Mouse (Mus musculus) intestine, embryonic 14.5 days (tissue): ENCODE data around the gene Kcnk3. TPM values are rescaled to one million over a fixed set of nuclear protein-coding genes. Genes with fewer than 3 reads are reported as not detected.

Experiments
- ATAC-seq: fragments of 200-750 bp; cut with Nextera tagmentation; replicated peaks from 2 replicates; pipeline ENCODE4 v1.8.0; 2017; ENCODE audit warnings: low read depth, moderate number of reproducible peaks, moderate TSS enrichment, moderate library complexity; ENCODE audit not compliant: low FRiP score, low TSS enrichment
- DNase-seq: peaks from one replicate; pipeline ENCODE4 v3.0.0-alpha.2; 2018; ENCODE audit warnings: low spot score
- H3K27ac ChIP-seq: fragments of 300-500 bp; sonication (generic); 2 replicates; pipeline ENCODE4 v1.5.1; 2014; ENCODE audit warnings: low read depth, mild to moderate bottlenecking, control low read depth
- H3K27me3 ChIP-seq: fragments of 300-500 bp; sonication (generic); replicated peaks from 2 replicates; pipeline ENCODE4 v1.6.1; 2014; ENCODE audit warnings: low read length, control low read depth; ENCODE audit not compliant: control insufficient read depth, insufficient read depth
- H3K36me3 ChIP-seq: fragments of 300-500 bp; sonication (generic); 2 replicates; pipeline ENCODE4 v1.6.1; 2014; ENCODE audit warnings: low read length, control low read depth; ENCODE audit not compliant: control insufficient read depth, insufficient read depth
- H3K4me1 ChIP-seq: fragments of 300-500 bp; sonication (generic); replicated peaks from 2 replicates; pipeline ENCODE4 v1.6.1; 2014; ENCODE audit warnings: low read length, control low read depth, mixed read lengths; ENCODE audit not compliant: control insufficient read depth, insufficient read depth
- H3K4me2 ChIP-seq: fragments of 300-500 bp; sonication (generic); 2 replicates; pipeline ENCODE4 v1.6.1; 2014; ENCODE audit warnings: low read length
- H3K4me3 ChIP-seq: fragments of 300-500 bp; sonication (generic); 2 replicates; pipeline ENCODE4 v1.5.1; 2014; ENCODE audit warnings: low read depth, low read length, control low read depth, mixed read lengths
- H3K9ac ChIP-seq: fragments of 300-500 bp; sonication (generic); 2 replicates; pipeline ENCODE4 v1.6.1; 2014; ENCODE audit warnings: mild to moderate bottlenecking, low read length
- H3K9me3 ChIP-seq: fragments of 300-500 bp; sonication (generic); 2 replicates; pipeline ENCODE4 v1.6.1; 2016; ENCODE audit warnings: low read length, control low read depth; ENCODE audit not compliant: control insufficient read depth
- WGBS: fragments of 180-500 bp; shearing (Covaris S2); extraction: QIAGEN DNeasy Blood & Tissue Kit; methylation state at CpG from one replicate; pipeline ENCODE4 v1.1.7; 2014; 5-methylcytosine and 5-hydroxymethylcytosine counted together
- polyA plus RNA-seq: library from polyadenylated mRNA; unstranded; fragments of >200 nt; fragmentation: Nextera tagmentation; extraction: Ambion mirVana; gene quantifications from 2 replicates; pipeline ENCODE4 v1.2.1, GENCODE M21; 2014

Gene Kcnk3
- polyA plus RNA-seq, 1 experiment from 2014 or later: 39.7 TPM

DNA sequence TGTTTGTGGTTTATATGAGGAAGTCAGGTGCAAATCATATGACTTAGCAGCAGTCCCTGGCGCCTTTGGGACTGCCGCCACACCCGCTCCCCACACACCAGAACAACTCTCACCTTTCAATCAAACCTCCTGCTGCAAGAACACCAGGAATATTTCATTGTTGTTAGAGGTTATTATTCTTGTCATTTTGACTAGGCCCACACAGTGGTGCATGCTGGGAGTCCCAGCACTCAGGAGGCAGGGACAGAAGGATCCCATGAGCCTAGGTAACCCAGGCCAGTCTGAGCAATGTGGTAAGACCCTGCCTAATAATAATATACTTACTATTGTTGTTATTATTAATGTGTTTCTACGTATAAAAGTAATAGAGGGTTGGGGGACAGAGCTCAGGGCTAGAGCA lies 24.6 kb downstream of the Kcnk3 start:
- Histone ChIP-seq H3K4me1 (peaks cover 50% of the 10 kb centered on the region), H3K27ac (no peak overlapping the region), H3K27me3 (no peaks in the 10 kb centered on the region), H3K9me3 (no peaks in the 10 kb centered on the region), H3K9ac (no peak overlapping the region), H3K4me3 (no peak overlapping the region), H3K36me3 (no peaks in the 10 kb centered on the region), H3K4me2 (no peak overlapping the region)
- 74% methylated on average over 4 of the region's 4 CpGs for WGBS
- ATAC-seq (no peak), DNase-seq (no peak)

DNA sequence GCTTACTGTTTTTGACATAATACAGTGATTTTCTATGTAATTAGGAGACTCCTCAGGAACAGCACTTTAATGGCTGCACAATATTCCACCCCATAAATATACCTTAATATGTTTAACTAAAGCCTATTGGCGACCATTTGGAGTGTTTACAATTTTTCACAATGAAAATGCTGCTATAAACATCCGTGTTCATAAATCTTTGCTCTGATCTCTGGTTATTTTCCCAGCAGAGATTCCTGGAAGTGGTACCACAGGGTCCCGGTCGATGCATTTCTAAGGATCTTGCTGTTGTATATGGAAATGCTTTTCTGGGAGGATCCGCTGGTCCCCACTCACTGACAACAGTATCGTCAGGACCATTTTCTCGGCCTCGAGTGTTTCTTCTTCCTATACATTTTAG lies 25.3 kb downstream of the Kcnk3 start:
- Histone ChIP-seq H3K9me3 (no peaks in the 10 kb centered on the region), H3K4me2 (no peak overlapping the region), H3K4me1 (peaks cover 57% of the 10 kb centered on the region), H3K9ac (no peak overlapping the region), H3K27ac (peak overlapping the region; percentile 55; the same call in 1 of the 2 replicates), H3K36me3 (no peaks in the 10 kb centered on the region), H3K27me3 (no peaks in the 10 kb centered on the region), H3K4me3 (no peak overlapping the region)
- no peak for ATAC-seq
- DNase-seq: no peak
- WGBS: 37% methylated on average over 8 of the region's 8 CpGs

DNA sequence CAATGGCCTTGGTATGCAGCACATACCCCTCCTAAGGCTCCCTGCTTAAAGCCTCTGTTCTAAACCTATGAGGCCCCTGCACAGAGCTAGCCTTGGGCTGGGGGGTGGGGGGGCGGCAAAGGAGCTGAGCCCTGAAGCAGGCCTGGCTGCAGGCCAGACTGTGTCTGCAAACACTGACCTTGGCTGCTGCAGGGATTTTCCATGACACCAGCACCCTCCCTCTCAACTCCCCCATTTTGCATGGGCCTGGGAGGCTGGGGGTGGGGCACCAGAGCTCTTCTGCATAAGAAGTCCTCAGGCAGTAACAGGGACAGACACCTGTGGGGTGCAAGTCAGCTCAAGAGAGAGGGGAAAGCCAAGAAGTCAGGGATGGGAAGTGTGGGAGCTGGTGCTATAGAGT lies 26.3 kb downstream of the Kcnk3 start:
- H3K4me1 ChIP-seq: peaks cover 58% of the 10 kb centered on the region
- 17% methylated on average over 1 of the region's 1 CpGs for WGBS
- H3K27me3 ChIP-seq: no peaks in the 10 kb centered on the region
- ATAC-seq (peak; percentile 70), DNase-seq (peak; percentile 72)
- H3K36me3 ChIP-seq: no peaks in the 10 kb centered on the region
- H3K9me3 ChIP-seq: no peaks in the 10 kb centered on the region
- H3K4me3 ChIP-seq: no peak overlapping the region
- H3K27ac ChIP-seq: peak overlapping the region; percentile 55
- H3K9ac ChIP-seq: no peak overlapping the region
- peak overlapping the region; percentile 12; the same call in 1 of the 2 replicates for H3K4me2 ChIP-seq

DNA sequence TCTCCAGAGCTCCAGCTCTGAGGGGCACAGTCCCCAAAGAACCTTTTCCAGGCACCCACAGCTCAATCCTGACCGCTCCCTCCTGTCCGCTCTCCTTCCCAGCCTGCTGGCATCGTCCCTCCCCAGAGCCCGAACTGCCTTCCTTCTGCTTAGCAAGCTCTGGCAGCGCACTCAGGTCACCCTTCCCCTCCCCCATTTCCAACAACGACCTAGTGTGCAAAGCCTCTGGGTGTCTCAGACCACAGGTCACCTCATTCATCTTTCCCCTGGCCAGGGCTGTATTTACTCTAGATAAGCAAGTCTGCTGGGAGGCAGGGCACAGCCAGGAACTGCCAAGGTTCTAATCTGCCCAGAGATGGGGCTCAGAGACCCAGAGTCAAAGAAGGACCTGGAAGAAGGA lies 27.4 kb downstream of the Kcnk3 start:
- peak overlapping the region; percentile 55 for H3K27ac ChIP-seq
- DNase-seq: peak; percentile 72
- no peak overlapping the region for H3K9ac ChIP-seq
- no peak overlapping the region for H3K4me3 ChIP-seq
- H3K36me3 ChIP-seq: no peaks in the 10 kb centered on the region
- H3K9me3 ChIP-seq: no peaks in the 10 kb centered on the region
- H3K27me3 ChIP-seq: no peaks in the 10 kb centered on the region
- H3K4me2 ChIP-seq: no peak overlapping the region
- WGBS: 40% methylated on average over 6 of the region's 6 CpGs
- ATAC-seq: no peak
- peaks cover 58% of the 10 kb centered on the region for H3K4me1 ChIP-seq

DNA sequence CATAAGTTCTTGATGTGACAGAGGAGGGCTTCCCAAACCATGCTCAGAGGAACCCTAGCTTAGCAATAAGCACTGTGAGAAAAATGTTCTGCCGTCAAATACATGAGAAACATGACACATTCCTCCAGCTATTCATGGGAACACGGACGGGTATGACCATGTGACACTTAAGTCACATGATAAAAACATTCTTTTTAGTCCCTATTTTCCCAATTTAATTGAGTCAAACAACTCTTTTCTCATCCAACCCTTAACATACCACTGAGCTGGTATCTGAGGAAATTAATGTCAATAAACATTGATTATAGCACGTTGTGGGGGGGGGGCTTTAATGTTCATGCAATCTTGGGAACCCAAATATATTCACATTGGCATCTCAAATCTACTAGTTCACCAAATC lies 27.8 kb downstream of the Kcnk3 start:
- Histone ChIP-seq H3K4me2 (no peak overlapping the region), H3K9me3 (no peaks in the 10 kb centered on the region), H3K36me3 (no peaks in the 10 kb centered on the region), H3K4me1 (peaks cover 58% of the 10 kb centered on the region), H3K4me3 (no peak overlapping the region), H3K9ac (no peak overlapping the region), H3K27me3 (0 out of 2 replicates have a peak, but pooled peaks cover 2% of the 10 kb centered on the region), H3K27ac (no peak overlapping the region; the same call in 1 of the 2 replicates)
- no peak for ATAC-seq
- 78% methylated on average over 4 of the region's 4 CpGs for WGBS
- DNase-seq: no peak

DNA sequence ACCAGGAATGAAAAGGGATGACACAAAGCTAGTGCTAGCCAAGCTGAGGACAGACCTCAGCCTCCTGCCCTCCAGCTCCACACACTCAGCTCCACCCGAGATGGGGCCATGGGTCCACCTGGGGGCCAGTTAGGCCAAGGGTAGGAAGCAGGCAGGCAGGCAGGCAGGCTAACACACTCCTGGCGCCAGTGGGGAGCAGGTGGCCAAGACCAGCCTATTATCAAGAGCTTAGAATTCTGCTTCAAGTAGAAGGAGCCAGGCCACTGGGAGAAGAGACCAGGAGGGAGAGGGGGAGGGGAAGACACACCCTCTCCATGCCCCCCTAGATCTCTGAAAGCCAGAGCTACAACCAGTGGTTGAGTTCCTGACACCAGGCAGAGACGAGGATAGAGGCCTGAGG lies 28.7 kb downstream of the Kcnk3 start:
- Histone ChIP-seq H3K27ac (no peak overlapping the region), H3K9ac (no peak overlapping the region), H3K27me3 (peaks cover 9% of the 10 kb centered on the region; the same call in 1 of the 2 replicates), H3K36me3 (no peaks in the 10 kb centered on the region), H3K4me1 (peaks cover 51% of the 10 kb centered on the region), H3K9me3 (no peaks in the 10 kb centered on the region), H3K4me2 (no peak overlapping the region), H3K4me3 (no peak overlapping the region)
- WGBS: 40% methylated on average over 3 of the region's 3 CpGs
- DNase-seq: no peak
- no peak for ATAC-seq

DNA sequence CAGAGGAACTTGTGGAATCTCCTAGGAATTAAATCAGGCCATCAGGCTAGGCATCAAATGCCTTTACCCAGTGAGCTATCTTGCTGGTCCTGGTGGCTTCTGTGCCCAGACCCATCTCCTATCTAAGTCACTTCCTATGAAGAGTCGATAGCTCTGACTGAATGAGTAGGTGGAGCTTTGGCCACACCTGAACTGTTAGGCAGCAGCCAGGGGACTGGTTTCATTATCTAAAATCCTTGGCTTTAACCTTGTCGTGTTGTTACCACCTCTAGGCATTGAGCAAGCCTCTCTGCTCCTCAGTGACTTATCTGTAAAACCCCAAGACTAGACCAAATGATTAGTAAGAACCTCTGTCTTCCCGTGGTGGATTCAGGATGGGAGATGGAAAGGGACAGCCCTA lies 29.4 kb downstream of the Kcnk3 start:
- Histone ChIP-seq H3K4me3 (no peak overlapping the region), H3K27me3 (peaks cover 10% of the 10 kb centered on the region; the same call in 1 of the 2 replicates), H3K4me1 (peaks cover 51% of the 10 kb centered on the region), H3K9ac (no peak overlapping the region), H3K4me2 (no peak overlapping the region), H3K9me3 (no peaks in the 10 kb centered on the region), H3K36me3 (no peaks in the 10 kb centered on the region), H3K27ac (no peak overlapping the region)
- no peak for DNase-seq
- WGBS: 19% methylated on average over 3 of the region's 3 CpGs
- no peak for ATAC-seq

DNA sequence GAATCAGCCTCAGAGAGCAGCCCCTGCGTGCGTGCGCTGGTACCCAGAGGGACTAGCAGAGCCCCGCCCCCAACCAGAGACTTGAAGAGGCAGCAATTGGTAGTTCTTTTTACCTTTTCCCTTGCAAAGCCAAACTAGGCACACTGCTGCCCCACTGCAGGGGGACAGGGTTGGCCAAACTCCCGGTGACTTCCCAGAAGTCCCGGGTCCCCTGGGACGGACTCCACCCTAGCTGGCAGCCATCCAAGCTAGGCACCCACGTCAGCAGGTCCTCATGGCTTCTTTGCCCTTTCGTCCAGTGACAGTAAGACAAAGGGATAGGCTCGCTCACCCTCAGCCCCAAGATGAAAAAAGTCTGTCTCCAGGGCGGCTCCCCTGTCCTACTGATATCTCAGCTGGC lies 29.9 kb downstream of the Kcnk3 start:
- H3K9ac ChIP-seq: no peak overlapping the region
- no peak overlapping the region for H3K4me3 ChIP-seq
- ATAC-seq (no peak), DNase-seq (no peak)
- H3K27ac ChIP-seq: no peak overlapping the region
- no peaks in the 10 kb centered on the region for H3K36me3 ChIP-seq
- H3K9me3 ChIP-seq: no peaks in the 10 kb centered on the region
- 44% methylated on average over 11 of the region's 11 CpGs for WGBS
- H3K27me3 ChIP-seq: peaks cover 10% of the 10 kb centered on the region; the same call in 1 of the 2 replicates
- no peak overlapping the region for H3K4me2 ChIP-seq
- peaks cover 56% of the 10 kb centered on the region for H3K4me1 ChIP-seq

DNA sequence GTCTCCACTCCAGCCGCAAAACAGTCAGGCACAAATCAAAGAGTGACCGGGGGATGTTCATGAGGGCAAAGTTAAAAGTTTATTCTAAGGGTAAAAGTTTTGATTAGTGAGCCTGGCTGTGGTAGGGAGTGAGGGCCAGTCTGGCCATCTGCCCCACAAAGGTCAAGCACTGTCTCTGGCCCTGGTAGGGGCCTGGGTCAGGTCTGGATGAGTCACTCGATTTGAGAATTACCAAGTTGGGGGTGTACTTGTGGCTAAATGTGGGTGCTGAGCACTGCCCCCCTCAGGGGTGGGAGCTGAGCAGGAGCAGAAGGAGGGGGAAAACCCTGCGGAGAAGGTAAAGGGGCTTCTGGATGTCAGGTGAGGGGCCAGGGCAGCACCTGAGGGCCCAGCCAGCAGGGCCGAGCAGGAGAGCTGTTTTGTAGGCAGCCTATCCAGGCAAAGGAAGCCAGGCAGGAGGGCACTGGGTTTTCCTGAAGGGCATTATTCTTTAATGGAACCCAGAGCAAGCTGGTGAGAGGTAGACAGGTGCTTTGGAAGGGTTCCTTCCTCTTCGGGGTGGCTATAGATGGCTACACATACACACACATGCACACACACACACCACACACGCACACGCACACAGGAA lies 30.5 kb downstream of the Kcnk3 start:
- H3K4me2 ChIP-seq: no peak overlapping the region
- H3K9ac ChIP-seq: no peak overlapping the region
- H3K27ac ChIP-seq: no peak overlapping the region
- H3K27me3 ChIP-seq: peaks cover 10% of the 10 kb centered on the region; the same call in 1 of the 2 replicates
- WGBS: 62% methylated on average over 8 of the region's 8 CpGs
- H3K36me3 ChIP-seq: no peaks in the 10 kb centered on the region
- peaks cover 55% of the 10 kb centered on the region for H3K4me1 ChIP-seq
- no peak for DNase-seq
- H3K9me3 ChIP-seq: no peaks in the 10 kb centered on the region
- no peak overlapping the region for H3K4me3 ChIP-seq
- no peak for ATAC-seq
